Mouse (Mus musculus) adipose tissue, adult 10 weeks (tissue): ENCODE data around the gene Gga1. TPM values are rescaled to one million over a fixed set of nuclear protein-coding genes. Genes with fewer than 3 reads are reported as not detected.

Source experiments
- polyA plus RNA-seq: library from polyadenylated mRNA; stranded (reverse); fragments of 350-450 nt; fragmentation: Illumina TruSeq; extraction: RNeasy Lipid Tissue Mini Kit (QIAGEN cat#74804); gene quantifications from one replicate; pipeline ENCODE4 v1.2.3, GENCODE M21; 2014; ENCODE audit warnings: low read depth, low replicate concordance

The Gga1 gene
- 49.2 TPM for polyA plus RNA-seq

GRCm38 (mm10) chr15:78876991-78877809 is at the start of gene Gga1:
TSS of gene Gga1 (plus strand) at chr15:78877190.

GRCm38 (mm10) chr15:78842371-78843163 is 34.4 kb upstream of the Gga1 start, which contains the start of gene Cdc42ep1:
TSS of gene Cdc42ep1 (plus strand) at chr15:78842624.

GRCm38 (mm10) chr15:78855303-78855965 is 21.6 kb upstream of the Gga1 start, which contains the start of gene Lgals2:
TSS of gene Lgals2 (minus strand) at chr15:78855529.

GRCm38 (mm10) chr15:78899409-78899739 is 22.4 kb downstream of the Gga1 start, which contains the start of gene Gm49510:
TSS of gene Gm49510 (plus strand) at chr15:78899667.

GRCm38 (mm10) chr15:78899740-78900584 is 23.0 kb downstream of the Gga1 start, which contains the start of gene Sh3bp1:
TSS of gene Sh3bp1 (plus strand) at chr15:78899768.

GRCm38 (mm10) chr15:78913632-78914090 is 36.7 kb downstream of the Gga1 start, which contains the start of gene Pdxp:
TSS of gene Pdxp (plus strand) at chr15:78913919.

GRCm38 (mm10) chr15:78926021-78926919 is 49.3 kb downstream of the Gga1 start, which contains the start of gene Lgals1:
TSS of gene Lgals1 (plus strand) at chr15:78926725.

GRCm38 (mm10) chr15:78934784-78935320 is 57.9 kb downstream of the Gga1 start, which contains the start of gene Nol12:
TSS of gene Nol12 (plus strand) at chr15:78934933.

Other genes with a start within 250 kb of the Gga1 start
- 0.46 TPM for gene Elfn2, start 158.4 kb upstream of the Gga1 start, polyA plus RNA-seq
- gene Mfng, start 103.7 kb upstream of the Gga1 start, polyA plus RNA-seq, result 38.6 TPM
- gene Card10, start 74.1 kb upstream of the Gga1 start, polyA plus RNA-seq, result 22.6 TPM
- 41.9 TPM for gene Cdc42ep1, start 34.6 kb upstream of the Gga1 start, polyA plus RNA-seq
- gene Lgals2, start 21.7 kb upstream of the Gga1 start, polyA plus RNA-seq, result 4.6 TPM
- not detected for gene Gm49510, start 22.5 kb downstream of the Gga1 start, polyA plus RNA-seq
- 11.6 TPM for gene Sh3bp1, start 22.6 kb downstream of the Gga1 start, polyA plus RNA-seq
- 3.2 TPM for gene Pdxp, start 36.7 kb downstream of the Gga1 start, polyA plus RNA-seq
- gene Lgals1, start 49.5 kb downstream of the Gga1 start, polyA plus RNA-seq, result 1,028 TPM
- gene Nol12, start 57.7 kb downstream of the Gga1 start, polyA plus RNA-seq, result 33.5 TPM
- gene Triobp, start 70.5 kb downstream of the Gga1 start, polyA plus RNA-seq, result 45.1 TPM
- 112 TPM for gene H1f0, start 151.3 kb downstream of the Gga1 start, polyA plus RNA-seq
- gene Galr3, start 164.7 kb downstream of the Gga1 start, polyA plus RNA-seq, result 0.98 TPM
- 36.9 TPM for gene Ankrd54, start 185.7 kb downstream of the Gga1 start, polyA plus RNA-seq
- 142 TPM for gene Eif3l, start 198.0 kb downstream of the Gga1 start, polyA plus RNA-seq
- gene Micall1, start 231.7 kb downstream of the Gga1 start, polyA plus RNA-seq, result 29.7 TPM